Mouse (Mus musculus): Measurements from ENCODE around the gene Slc35g1.
A peak's percentile ranks its signal among the peaks of the same experiment; 100 is the strongest.
"Not testable (repeated sequence)": the region's sequence is repeated elsewhere in the genome, so short reads cannot be mapped to it uniquely, and the experiment has no call there.

The Slc35g1 gene

GRCm38 (mm10) chr19:38372460-38373102 lies 23.2 kb upstream of the Slc35g1 start:
- peaks cover 13% of the 10 kb centered on the region for H3K4me1 ChIP-seq (replicated peaks; ENCODE audit: low read depth, low read length)
- no peak for TF ChIP-seq NANOG (IDR thresholded peaks at IDR 0.05; ENCODE audit: borderline replicate concordance, low read length)
- TF ChIP-seq POU5F1 (IDR thresholded peaks at IDR 0.05; ENCODE audit: borderline replicate concordance, low read length), result no peak
- no peak for TF ChIP-seq CTCF (conservative IDR thresholded peaks at IDR 0.05; ENCODE audit: low read length)
- H3K36me3 ChIP-seq (ENCODE audit: insufficient read depth, low read length), result no peaks in the 10 kb centered on the region
- H3K9me3 ChIP-seq (ENCODE audit: low read length), result no peaks in the 10 kb centered on the region; the same call in 1 of the 2 replicates
- no peaks in the 10 kb centered on the region for H3K27me3 ChIP-seq (ENCODE audit: insufficient read depth, low read length)
- no peak overlapping the region for H3K4me3 ChIP-seq (replicated peaks; ENCODE audit: low read length)

GRCm38 (mm10) chr19:38373371-38373770 lies 22.4 kb upstream of the Slc35g1 start:
- TF ChIP-seq CTCF (conservative IDR thresholded peaks at IDR 0.05; ENCODE audit: low read length) (no peak), POU5F1 (IDR thresholded peaks at IDR 0.05; ENCODE audit: borderline replicate concordance, low read length) (no peak), NANOG (IDR thresholded peaks at IDR 0.05; ENCODE audit: borderline replicate concordance, low read length) (no peak)
- H3K4me3 ChIP-seq (replicated peaks; ENCODE audit: low read length), result no peak overlapping the region

GRCm38 (mm10) chr19:38383769-38384168 lies 12.0 kb upstream of the Slc35g1 start:
- H3K4me1 ChIP-seq (replicated peaks; ENCODE audit: low read depth, low read length), result peaks cover 20% of the 10 kb centered on the region

More at GRCm38 (mm10) chr19:38373371-38373770, 22.4 kb upstream of the Slc35g1 start:
- Histone ChIP-seq H3K27me3 (ENCODE audit: insufficient read depth, low read length) (no peaks in the 10 kb centered on the region), H3K4me1 (replicated peaks; ENCODE audit: low read depth, low read length) (peaks cover 13% of the 10 kb centered on the region), H3K9me3 (ENCODE audit: low read length) (no peaks in the 10 kb centered on the region; the same call in 1 of the 2 replicates), H3K36me3 (ENCODE audit: insufficient read depth, low read length) (no peaks in the 10 kb centered on the region)

GRCm38 (mm10) chr19:38387021-38387420 lies 8.8 kb upstream of the Slc35g1 start:
- H3K36me3 ChIP-seq (ENCODE audit: insufficient read depth, low read length); H3K4me3 ChIP-seq (replicated peaks; ENCODE audit: low read length); H3K27me3 ChIP-seq (ENCODE audit: insufficient read depth, low read length): not testable (repeated sequence)
- peaks cover 33% of the 10 kb centered on the region for H3K9me3 ChIP-seq (ENCODE audit: low read length)
- peaks cover 25% of the 10 kb centered on the region for H3K4me1 ChIP-seq (replicated peaks; ENCODE audit: low read depth, low read length)

More at GRCm38 (mm10) chr19:38383769-38384168, 12.0 kb upstream of the Slc35g1 start:
- H3K9me3 ChIP-seq (ENCODE audit: low read length), result peaks cover 29% of the 10 kb centered on the region
- H3K4me3 ChIP-seq (replicated peaks; ENCODE audit: low read length), result peak overlapping the region; percentile 48
- peaks cover 8% of the 10 kb centered on the region for H3K27me3 ChIP-seq (ENCODE audit: insufficient read depth, low read length)
- 0 out of 2 replicates have a peak, but pooled peaks cover 6% of the 10 kb centered on the region for H3K36me3 ChIP-seq (ENCODE audit: insufficient read depth, low read length)
- TF ChIP-seq POU5F1 (IDR thresholded peaks at IDR 0.05; ENCODE audit: borderline replicate concordance, low read length) (no peak), CTCF (conservative IDR thresholded peaks at IDR 0.05; ENCODE audit: low read length) (no peak), NANOG (IDR thresholded peaks at IDR 0.05; ENCODE audit: borderline replicate concordance, low read length) (no peak)

GRCm38 (mm10) chr19:38387835-38388234 lies 7.9 kb upstream of the Slc35g1 start:
- TF ChIP-seq NANOG (IDR thresholded peaks at IDR 0.05; ENCODE audit: borderline replicate concordance, low read length) (no peak), CTCF (conservative IDR thresholded peaks at IDR 0.05; ENCODE audit: low read length) (no peak), POU5F1 (IDR thresholded peaks at IDR 0.05; ENCODE audit: borderline replicate concordance, low read length) (no peak)
- Histone ChIP-seq H3K9me3 (ENCODE audit: low read length) (peaks cover 33% of the 10 kb centered on the region), H3K4me3 (replicated peaks; ENCODE audit: low read length) (no peak overlapping the region), H3K36me3 (ENCODE audit: insufficient read depth, low read length) (0 out of 2 replicates have a peak, but pooled peaks cover 6% of the 10 kb centered on the region), H3K4me1 (replicated peaks; ENCODE audit: low read depth, low read length) (peaks cover 22% of the 10 kb centered on the region), H3K27me3 (ENCODE audit: insufficient read depth, low read length) (peaks cover 7% of the 10 kb centered on the region)

GRCm38 (mm10) chr19:38396633-38396970 lies 822 bp downstream of the Slc35g1 start:
- H3K9me3 ChIP-seq (ENCODE audit: low read length), result no peaks in the 10 kb centered on the region
- H3K4me1 ChIP-seq (replicated peaks; ENCODE audit: low read depth, low read length), result peaks cover 44% of the 10 kb centered on the region
- peak overlapping the region; percentile 85 for H3K4me3 ChIP-seq (replicated peaks; ENCODE audit: low read length)
- no peaks in the 10 kb centered on the region for H3K27me3 ChIP-seq (ENCODE audit: insufficient read depth, low read length)
- H3K36me3 ChIP-seq (ENCODE audit: insufficient read depth, low read length), result peaks cover 26% of the 10 kb centered on the region
- TF ChIP-seq NANOG (IDR thresholded peaks at IDR 0.05; ENCODE audit: borderline replicate concordance, low read length) (no peak), CTCF (conservative IDR thresholded peaks at IDR 0.05; ENCODE audit: low read length) (no peak), POU5F1 (IDR thresholded peaks at IDR 0.05; ENCODE audit: borderline replicate concordance, low read length) (no peak)

GRCm38 (mm10) chr19:38397004-38397403 lies 1.2 kb downstream of the Slc35g1 start:
- Histone ChIP-seq H3K9me3 (ENCODE audit: low read length) (no peaks in the 10 kb centered on the region), H3K4me1 (replicated peaks; ENCODE audit: low read depth, low read length) (peaks cover 44% of the 10 kb centered on the region), H3K36me3 (ENCODE audit: insufficient read depth, low read length) (peaks cover 26% of the 10 kb centered on the region), H3K4me3 (replicated peaks; ENCODE audit: low read length) (peak overlapping the region; percentile 85), H3K27me3 (ENCODE audit: insufficient read depth, low read length) (no peaks in the 10 kb centered on the region)
- TF ChIP-seq POU5F1 (IDR thresholded peaks at IDR 0.05; ENCODE audit: borderline replicate concordance, low read length) (no peak), CTCF (conservative IDR thresholded peaks at IDR 0.05; ENCODE audit: low read length) (no peak), NANOG (IDR thresholded peaks at IDR 0.05; ENCODE audit: borderline replicate concordance, low read length) (no peak)

GRCm38 (mm10) chr19:38398966-38399365 lies 3.2 kb downstream of the Slc35g1 start:
- no peaks in the 10 kb centered on the region for H3K9me3 ChIP-seq (ENCODE audit: low read length)
- TF ChIP-seq CTCF (conservative IDR thresholded peaks at IDR 0.05; ENCODE audit: low read length) (no peak), POU5F1 (IDR thresholded peaks at IDR 0.05; ENCODE audit: borderline replicate concordance, low read length) (no peak), NANOG (IDR thresholded peaks at IDR 0.05; ENCODE audit: borderline replicate concordance, low read length) (no peak)

GRCm38 (mm10) chr19:38400851-38401250 lies 5.1 kb downstream of the Slc35g1 start:
- Histone ChIP-seq H3K27me3 (ENCODE audit: insufficient read depth, low read length) (no peaks in the 10 kb centered on the region), H3K4me3 (replicated peaks; ENCODE audit: low read length) (no peak overlapping the region), H3K9me3 (ENCODE audit: low read length) (no peaks in the 10 kb centered on the region), H3K36me3 (ENCODE audit: insufficient read depth, low read length) (peaks cover 46% of the 10 kb centered on the region), H3K4me1 (replicated peaks; ENCODE audit: low read depth, low read length) (peaks cover 46% of the 10 kb centered on the region)
- no peak for TF ChIP-seq POU5F1 (IDR thresholded peaks at IDR 0.05; ENCODE audit: borderline replicate concordance, low read length)
- no peak for TF ChIP-seq CTCF (conservative IDR thresholded peaks at IDR 0.05; ENCODE audit: low read length)
- no peak for TF ChIP-seq NANOG (IDR thresholded peaks at IDR 0.05; ENCODE audit: borderline replicate concordance, low read length)

More at GRCm38 (mm10) chr19:38398966-38399365, 3.2 kb downstream of the Slc35g1 start:
- peaks cover 40% of the 10 kb centered on the region for H3K36me3 ChIP-seq (ENCODE audit: insufficient read depth, low read length)
- no peak overlapping the region for H3K4me3 ChIP-seq (replicated peaks; ENCODE audit: low read length)
- H3K4me1 ChIP-seq (replicated peaks; ENCODE audit: low read depth, low read length), result peaks cover 48% of the 10 kb centered on the region
- H3K27me3 ChIP-seq (ENCODE audit: insufficient read depth, low read length), result no peaks in the 10 kb centered on the region
